Mouse (Mus musculus): ENCODE measurements around the gene Tfpi.

Gene Tfpi

DNA sequence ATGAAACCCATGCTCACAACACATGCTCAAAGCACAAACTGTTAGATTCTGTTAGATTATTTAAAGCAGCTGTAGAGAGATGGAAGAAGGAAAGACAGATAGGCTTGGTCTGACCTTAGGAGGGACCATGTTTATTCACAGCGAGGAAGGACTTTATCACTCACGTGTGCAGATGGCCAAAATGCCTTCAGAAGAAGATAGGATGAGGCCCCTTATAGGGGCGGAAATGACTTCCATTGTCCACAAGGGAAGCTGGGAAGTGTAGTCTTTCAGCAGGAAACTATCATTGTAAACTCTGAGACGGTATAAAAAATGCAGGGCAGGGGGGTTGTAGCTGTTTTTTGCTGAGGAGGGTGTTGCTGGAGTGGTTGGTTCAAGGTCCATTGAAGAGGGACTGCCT is at the start of gene Tfpi:
Gene Tfpi (minus strand): TSS at position 199 of the 400 bp plus-strand sequence.
- DNase-seq (ENCODE audit: low spot score in 2 of 2) = no peak

DNA sequence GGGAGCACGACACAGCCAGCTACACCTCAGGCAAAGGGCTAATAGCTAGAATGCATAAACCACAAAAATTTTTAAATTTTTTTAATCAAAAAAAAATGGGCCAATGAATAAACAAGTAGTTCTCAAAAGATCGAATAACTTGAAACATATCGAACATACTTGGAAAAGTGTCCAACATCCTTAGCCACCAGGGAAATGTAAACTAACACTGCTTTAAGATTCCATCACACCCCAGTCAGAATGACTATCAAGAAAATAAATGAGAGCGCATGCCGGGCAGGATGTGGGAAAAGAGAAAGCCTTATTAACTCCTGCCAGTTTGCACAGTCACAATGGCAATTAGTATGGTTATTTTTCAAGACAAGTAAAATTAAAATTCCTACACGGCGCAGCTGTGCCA is 49.6 kb upstream of the Tfpi start:
- no peak for DNase-seq (ENCODE audit: low spot score in 2 of 2)

DNA sequence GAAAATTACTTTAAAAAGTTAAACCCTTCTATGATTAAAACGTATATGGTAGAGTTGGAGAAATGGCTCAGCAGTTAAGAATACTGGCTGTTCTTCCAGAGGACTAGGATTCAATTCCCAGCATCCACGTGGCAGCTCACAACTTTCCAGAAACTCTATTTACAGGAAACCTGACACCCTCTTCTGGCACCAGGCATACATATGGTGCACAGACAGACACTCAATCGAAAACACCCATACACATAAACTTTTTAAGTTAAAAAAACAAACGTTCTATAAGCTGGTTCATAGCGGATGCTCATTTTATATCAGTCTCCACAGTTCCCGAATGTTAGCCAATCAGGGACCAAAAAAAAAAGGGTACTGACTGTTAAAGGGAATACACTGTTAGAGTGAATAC is 49.2 kb upstream of the Tfpi start:
- DNase-seq (ENCODE audit: low spot score in 2 of 2) = no peak

DNA sequence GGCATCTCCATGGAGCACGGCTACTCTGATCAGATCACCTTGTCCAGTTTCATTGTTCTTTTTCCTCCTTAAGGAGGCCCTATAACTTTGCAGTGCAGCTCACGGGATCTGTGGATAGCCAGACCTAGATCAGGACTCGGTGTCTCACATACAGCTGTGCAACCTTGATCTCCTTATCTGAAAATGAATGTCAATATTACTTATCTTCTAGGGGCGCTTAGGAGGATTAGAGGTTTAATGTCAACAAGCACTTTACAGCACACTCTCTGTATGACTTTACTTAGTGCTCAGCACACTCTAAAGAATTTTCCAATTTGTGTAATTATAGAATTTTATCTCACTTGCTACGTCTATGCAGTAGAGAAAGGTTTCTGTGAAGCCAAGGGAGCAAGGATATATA is 48.5 kb upstream of the Tfpi start:
- DNase-seq (ENCODE audit: low spot score in 2 of 2) = no peak

DNA sequence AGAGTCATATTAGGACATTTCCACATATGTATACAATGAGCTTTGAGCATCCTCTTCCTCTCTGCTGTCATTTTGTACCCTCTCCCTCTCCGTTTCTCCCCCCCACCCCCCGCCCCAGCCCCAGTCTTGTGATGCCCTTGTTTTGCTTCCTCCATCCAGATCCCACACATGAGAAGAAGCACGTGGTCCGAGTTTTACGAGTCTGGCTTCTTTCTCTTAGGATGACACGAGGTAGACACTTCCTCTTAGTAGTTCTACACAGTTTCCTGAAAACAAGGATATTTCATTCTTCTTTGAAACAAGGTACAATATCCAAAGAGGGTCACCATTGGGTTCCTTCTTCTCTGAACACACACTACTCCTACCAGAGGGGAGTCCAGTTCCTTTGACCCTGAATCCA is 47.4 kb upstream of the Tfpi start:
- DNase-seq (ENCODE audit: low spot score in 2 of 2) = no peak

DNA sequence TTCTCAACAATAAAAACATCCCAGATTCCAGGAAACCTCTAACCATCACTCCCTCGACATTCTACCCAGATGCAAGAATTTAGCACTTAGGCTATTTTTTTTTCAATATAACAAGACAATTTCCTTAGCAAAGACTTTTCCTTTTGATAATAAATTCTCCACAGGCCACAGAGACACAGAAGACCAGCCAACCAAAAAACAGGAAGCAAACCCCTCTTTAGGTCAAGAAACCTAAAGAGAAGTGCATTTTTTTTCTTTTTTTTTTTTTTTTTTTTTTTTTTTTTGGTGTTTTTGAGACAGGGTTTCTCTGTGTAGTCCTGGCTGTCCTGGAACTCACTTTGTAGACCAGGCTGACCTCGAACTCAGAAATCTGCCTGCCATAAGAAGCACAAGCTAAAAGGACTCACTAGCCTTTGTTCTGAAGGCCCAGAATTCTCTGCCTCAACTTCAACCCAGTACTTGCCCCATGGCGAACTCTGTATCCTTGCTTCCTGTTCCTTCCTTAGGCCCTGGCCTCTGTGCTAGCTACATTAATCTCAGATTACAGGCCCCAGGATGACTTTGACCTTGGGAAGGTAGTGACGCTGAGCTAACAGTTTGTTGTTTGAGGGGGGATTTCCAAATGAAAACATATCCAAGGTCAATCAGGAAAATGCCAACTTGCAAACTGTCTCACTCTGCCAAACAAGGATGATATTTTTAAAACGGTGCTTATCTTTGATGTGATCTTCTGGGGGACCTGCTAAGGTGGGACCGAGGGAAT is 46.7 kb upstream of the Tfpi start:
- DNase-seq (ENCODE audit: low spot score in 2 of 2) = no peak

DNA sequence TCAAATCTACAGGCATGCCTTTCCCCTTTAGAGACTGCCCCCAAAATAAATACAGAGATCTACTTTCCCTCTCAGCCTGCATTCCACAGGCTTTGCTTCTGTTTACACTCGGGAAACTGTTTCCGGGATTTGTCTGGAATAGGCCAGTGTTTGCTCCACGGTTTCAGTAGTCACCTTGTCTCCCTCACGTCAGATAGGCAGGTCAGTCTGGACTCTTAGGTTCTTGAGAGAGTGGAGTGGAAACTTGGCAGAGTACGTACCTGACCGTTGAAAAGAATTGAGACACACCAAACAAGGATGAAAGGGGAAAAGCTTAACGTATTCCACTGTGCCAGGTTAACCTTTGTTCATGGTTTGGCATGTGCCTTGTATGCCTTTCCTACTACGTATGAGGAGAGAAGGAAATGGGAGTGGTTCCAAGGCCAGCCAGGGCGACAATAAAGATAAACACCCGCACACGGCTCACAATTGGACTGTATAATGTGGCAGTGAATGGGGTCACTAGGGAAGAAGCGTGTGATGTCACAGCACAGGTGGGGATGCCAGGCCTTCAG is 43.0 kb upstream of the Tfpi start:
- no peak for DNase-seq (ENCODE audit: low spot score in 2 of 2)

DNA sequence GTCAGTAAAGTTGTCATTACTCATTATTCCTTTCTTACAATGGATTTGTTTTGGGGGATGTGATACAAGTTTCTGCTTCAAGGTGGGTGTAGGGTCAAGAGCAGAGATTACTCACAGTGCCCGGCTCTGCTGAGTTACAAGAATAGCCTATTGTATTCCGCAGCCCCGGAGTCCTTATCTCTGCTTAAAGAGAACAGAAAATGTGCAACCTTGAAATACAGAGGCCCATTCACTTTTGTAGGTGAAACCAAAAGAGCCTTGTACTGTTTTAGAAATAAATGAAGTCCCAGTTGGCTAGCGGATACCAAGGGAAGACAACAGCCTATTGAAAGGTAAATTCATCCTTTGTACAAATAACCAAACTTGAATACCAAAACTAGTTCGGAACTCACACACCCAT is 42.2 kb upstream of the Tfpi start:
- DNase-seq (ENCODE audit: low spot score in 2 of 2) = no peak

DNA sequence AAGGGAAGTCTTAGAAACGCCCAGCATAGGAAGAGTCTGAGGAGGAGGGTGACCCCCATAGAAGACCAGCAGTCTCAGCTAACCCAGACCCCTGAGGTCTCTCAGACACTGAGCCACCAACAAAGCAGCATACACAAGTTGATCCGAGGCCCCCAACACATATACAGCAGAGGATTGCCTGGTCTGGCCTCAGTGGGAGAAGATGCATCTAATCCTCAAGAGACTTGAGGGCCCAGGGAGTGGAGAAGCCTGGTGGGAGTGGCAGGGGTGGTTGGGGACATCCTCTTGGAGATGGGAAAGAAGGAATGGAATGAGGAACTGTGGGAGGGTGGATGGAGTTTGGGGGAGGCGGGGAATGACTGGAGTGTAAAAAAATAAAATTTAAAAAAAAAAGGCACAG is 36.7 kb upstream of the Tfpi start:
- no peak for DNase-seq (ENCODE audit: low spot score in 2 of 2)

DNA sequence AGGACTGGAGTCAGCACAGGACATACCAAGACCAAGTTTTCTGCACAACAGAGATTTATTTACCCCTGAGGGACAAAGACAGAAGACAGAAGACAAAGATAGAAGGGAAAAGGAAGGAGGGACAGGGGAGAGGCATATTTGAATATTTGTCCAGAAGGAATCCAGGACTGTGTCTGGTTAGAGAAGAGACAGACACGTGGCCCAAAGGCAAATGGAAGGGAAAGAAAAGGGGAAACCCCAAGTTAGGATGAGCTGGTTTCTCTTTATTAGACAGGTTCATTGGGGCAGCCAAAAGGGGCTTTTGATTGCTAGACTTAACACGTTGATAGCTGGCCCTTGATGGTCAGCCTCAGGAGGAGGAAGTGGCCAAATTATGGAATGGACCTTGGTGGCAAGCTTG is 34.9 kb upstream of the Tfpi start:
- no peak for DNase-seq (ENCODE audit: low spot score in 2 of 2)

DNA sequence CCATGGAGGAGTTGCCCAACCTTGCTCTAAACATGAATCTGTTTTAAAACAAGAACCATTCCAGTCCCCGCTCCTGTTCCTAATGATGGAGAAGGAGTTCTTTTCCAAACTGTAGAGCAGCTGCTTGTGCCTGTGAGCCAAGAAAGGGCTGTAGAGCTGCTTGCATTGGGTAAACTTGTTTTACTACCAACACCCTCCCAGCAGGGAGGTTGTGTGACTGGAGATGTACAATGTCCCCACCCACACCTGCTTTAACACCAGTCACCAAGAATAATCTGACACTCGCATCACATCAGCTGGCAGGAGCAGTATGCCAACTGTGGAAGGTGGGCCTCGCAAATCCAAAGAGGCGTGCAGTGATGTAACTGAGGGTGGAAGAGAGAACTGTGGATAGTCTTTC is 34.5 kb upstream of the Tfpi start:
- no peak for DNase-seq (ENCODE audit: low spot score in 2 of 2)

DNA sequence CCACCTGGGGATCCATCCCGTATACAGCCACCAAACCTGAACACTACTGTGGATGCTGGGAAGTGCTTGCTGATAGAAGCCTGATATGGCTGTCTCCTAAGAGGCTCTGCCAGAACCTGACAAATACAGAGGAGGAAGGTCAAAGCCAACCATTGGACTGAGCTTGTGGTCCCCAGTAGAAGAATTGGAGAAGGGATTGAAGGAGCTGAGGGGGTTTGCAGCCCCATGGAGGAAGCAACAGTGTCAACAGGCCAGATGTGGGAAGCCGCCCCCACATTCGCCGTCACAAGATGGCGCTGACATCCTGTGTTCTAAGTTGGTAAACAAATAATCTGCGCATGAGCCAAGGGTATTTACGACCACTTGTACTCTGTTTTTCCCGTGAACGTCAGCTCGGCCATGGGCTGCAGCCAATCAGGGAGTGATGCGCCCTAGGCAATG is 28.4 kb upstream of the Tfpi start:
- peak in 1 of 2 experiments; percentile 19 for DNase-seq (ENCODE audit: low spot score in 2 of 2)

DNA sequence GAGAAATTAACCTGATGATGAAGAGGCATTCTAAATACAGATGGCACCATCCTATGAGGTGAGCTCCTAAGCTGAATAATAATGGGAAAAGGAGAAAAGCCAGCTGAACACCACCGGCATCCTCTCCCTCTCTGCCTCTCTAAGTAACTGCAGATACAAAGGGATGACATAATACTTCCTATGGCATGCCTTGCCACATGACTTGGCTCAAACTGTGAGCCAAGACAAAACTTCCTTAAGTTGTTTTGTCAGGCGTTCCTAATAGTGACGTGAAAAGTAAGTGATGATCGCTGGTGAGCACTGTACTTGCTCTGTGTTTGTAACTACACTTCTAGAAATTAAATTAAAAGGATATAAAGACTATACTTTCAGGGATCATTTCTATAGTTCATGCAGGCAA is 27.7 kb upstream of the Tfpi start:
- no peak for DNase-seq (ENCODE audit: low spot score in 2 of 2)

DNA sequence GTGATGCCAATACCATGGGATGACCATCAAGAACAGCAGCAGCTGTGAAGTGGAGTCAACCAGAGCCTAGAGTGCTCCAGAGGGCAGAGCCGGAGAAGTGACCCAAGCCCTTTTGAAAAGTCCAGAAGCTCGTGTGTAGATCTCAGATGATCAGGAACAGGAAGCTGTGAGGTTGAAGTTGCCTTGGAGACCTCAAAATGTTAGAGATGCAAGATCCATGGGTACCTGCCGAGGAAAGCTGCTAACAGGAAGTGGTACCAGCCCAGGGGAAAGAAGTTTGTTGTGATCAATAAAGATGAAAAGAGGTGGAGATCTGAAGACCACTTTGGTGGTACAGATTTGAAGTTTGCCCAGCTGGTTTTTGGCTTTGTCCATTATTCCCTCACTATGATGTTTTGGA is 22.3 kb upstream of the Tfpi start:
- DNase-seq (ENCODE audit: low spot score in 2 of 2) = no peak

DNA sequence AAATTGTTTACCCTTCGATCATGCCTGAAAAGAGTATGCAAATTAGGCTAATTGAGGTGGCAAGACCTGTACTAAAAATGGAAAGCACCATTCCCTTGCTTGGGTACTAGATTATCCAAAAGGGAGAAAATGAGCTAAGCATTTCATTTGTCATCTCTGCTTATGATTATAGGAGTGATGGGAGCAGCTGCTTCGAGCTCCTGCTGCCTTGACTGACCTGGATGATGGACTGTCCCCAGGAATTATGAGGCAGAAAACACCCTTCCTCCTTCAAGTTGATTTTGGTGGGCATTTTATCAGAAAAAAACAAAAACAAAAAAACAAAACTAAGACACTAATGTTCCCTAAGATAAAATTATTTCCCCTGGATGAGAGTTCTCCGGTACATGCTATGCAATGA is 18.5 kb upstream of the Tfpi start:
- no peak for DNase-seq (ENCODE audit: low spot score in 2 of 2)

DNA sequence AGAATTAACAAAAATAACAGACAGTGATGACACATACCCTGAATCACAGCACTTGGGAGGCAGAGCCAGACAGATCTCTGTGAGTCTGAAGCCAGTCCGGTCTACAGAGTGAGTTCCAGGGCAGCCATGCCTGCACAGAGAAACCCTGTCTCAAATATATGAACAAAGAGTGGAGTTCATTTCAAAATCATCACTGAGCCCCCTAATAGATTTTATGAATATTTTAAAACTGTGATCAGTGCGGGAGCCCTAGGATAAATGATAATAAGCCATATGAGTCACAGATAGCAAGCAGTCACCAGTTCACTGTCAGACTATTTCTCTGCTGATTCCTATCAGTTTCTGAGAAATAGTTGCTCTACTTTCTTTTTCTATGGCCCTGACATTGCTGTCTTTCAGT is 17.1 kb upstream of the Tfpi start:
- no peak for DNase-seq (ENCODE audit: low spot score in 2 of 2)

DNA sequence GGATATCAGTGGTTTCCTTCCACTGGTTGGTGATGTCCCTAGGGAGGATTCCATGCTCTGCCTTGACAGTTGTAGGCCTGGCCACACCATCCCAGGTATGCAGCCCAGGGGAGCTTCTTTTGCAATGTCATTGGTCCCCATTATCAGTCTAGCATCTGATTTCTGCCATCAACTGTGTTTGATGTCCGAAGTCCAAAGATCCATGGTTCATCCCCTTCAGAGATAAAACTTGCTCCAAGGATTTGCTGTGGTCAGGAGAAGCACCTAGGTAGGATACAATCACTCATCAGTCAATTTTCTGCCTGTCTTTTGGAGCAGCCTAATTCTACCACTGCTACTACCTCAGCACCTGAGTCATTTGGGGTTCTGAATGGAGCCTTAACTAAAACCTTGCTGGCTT is 15.1 kb upstream of the Tfpi start:
- DNase-seq (ENCODE audit: low spot score in 2 of 2) = no peak

DNA sequence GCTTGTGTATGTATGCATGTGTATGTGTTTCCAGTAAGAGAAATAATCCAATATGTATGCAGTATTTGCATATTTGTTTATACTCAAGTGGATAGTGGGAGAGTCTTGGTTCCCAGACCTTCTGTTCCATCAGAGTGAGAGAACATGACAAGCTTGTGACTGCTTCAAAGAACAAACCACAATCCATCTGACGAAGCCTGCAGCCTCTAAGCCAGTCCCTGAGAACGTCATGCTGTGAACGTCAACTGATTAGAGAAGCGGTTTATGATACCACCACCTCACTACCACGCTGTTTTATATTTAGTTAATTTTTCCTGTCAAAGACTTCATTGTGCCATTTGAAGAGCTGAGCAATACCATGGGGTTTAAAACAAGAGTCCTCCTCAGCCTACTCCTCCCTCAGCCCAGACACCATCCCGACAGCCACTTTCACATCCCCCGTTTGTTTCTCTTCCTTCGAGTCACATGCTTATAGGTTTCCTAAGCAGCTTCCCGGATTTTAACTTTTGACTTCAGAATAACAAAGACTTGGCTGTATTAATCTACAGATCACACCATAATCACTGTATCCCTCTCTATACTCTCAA is 11.2 kb upstream of the Tfpi start:
- no peak for DNase-seq (ENCODE audit: low spot score in 2 of 2)

DNA sequence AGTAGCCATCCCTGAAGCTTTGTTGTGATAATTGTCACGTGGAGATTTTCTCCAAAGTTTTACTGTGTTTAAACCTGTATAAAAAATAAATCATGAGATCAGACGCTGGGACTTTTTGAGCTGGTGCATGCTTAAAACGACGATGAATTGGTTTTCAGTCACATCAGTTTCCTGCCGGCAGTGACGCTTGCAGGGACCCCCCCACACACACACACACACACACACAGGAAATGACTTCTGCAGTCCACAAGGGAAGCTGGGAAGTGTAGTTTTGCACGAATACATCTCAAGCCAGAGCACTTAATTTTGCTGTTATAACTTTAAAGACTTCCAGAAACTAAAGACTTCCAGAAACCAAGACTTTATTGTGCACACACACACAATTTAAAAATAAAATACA is 5.3 kb upstream of the Tfpi start:
- DNase-seq (ENCODE audit: low spot score in 2 of 2) = peak in 1 of 2 experiments; percentile 22

DNA sequence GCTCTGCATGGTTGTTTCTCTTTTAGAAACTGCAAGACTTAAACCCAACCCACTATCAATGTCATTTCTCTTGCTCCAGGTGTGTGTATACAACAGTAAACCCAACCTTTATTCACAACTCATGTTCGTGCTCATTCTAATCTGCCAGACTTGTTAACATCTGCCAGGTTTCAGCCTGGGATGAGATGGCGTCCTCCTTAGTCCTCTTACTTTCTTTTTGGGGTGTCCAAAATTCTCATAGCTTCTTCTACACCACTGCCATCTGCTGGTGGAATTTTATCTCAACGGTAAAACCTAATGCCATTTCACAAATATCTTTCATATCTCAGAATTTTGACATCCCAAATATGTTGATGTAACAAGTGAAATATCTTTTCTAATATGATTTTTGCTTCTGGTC is 2.5 kb upstream of the Tfpi start:
- DNase-seq (ENCODE audit: low spot score in 2 of 2) = peak in 1 of 2 experiments; percentile 48

DNA sequence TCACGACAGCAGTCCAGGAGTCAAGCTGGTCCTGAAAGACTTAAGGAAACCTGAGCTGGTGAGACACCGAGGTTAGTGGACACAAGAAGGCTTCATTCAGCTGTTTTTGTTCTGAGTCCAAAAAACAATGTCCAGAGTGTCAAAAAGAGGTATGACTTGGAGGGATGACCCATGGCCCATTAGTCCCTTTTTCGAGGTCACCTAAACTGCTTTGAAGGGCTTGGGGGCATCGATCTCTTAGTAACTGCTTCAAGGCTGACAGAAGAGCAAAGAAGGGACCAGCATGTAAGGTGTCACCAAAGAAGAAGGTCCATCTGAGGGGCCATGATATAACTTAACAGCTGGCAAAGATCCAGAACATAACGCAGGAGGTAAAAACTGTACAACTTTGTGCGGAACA is 1.2 kb upstream of the Tfpi start:
- DNase-seq (ENCODE audit: low spot score in 2 of 2) = no peak

DNA sequence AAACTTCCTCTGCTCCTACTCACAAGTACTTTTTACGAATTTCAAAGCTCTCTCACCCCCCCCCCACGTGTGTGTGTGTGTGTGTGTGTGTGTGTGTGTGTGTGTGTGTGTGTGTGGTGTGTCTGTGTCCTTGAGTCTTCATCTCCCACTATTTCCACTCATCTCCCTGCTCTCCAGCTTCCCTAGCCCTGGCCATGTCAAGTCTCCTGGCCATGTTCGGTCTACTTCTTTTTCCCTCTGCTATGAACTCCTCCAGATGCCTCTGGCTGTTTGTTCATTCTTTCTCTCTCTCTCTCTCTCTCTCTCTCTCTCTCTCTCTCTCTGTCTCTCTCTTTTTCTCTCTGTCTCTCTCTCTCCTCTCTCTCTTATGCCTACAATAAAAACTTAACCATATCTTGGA is 444 bp downstream of the Tfpi start:
- DNase-seq (ENCODE audit: low spot score in 2 of 2) = no peak

DNA sequence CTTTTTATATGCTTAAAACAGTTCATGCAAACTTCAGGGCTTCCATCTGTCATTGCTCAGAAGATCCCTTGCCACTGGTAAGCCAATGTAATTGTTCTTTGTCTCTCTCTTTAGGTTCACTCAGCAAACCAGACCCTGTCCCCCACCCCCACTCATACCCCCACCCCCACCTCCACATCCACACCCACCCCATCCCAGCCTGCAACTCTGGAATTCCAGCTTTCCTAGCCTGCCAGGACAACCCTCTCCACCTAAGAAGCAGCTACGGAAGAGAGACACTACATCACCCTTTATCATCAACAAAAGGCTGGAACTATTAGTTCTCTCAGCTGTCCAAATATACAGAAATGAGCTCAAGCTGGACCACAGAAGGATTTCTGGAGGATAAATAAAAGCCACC is 974 bp downstream of the Tfpi start:
- DNase-seq (ENCODE audit: low spot score in 2 of 2) = no peak

DNA sequence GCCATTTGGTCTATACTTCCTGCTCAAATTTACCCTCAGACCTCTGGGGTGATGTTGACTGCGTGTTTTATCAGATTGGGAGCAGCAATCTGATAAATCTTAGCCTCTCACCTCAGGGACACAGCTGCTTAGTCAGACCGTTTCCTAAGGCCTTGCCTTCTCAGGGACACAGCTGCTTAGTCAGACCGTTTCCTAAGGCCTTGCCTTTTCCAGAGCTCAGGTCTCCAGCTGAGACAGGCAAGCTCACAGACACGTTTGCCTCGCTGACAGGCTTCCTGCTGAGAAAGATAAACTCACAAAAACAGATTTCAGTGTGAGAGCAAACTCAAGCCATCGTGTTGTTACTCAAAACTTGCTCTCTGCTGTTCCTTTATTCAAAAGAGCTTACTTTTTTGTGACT is 1.9 kb downstream of the Tfpi start:
- DNase-seq (ENCODE audit: low spot score in 2 of 2) = no peak

All from spleen, postnatal 4 days (tissue).